Mouse (Mus musculus) forebrain, embryonic 12.5 days (tissue): ENCODE results near the gene Erbb2. TPM values are rescaled to one million over a fixed set of nuclear protein-coding genes. Genes with fewer than 3 reads are reported as not detected.
A peak's percentile ranks its signal among the peaks of the same experiment; 100 is the strongest.

Experiments
- ATAC-seq: fragments of 200-750 bp; cut with Nextera tagmentation; 2 replicates; pipeline ENCODE4 v1.8.0; 2017; ENCODE audit warnings: moderate TSS enrichment; ENCODE audit not compliant: low FRiP score
- H3K27ac ChIP-seq: fragments of 300-500 bp; sonication (generic); 2 replicates; pipeline ENCODE4 v1.5.1; 2016; ENCODE audit warnings: mild to moderate bottlenecking
- H3K27me3 ChIP-seq: fragments of 300-500 bp; sonication (generic); 2 replicates; pipeline ENCODE4 v1.6.1; 2016; ENCODE audit warnings: mild to moderate bottlenecking
- H3K36me3 ChIP-seq: fragments of 300-500 bp; sonication (generic); replicated peaks from 2 replicates; pipeline ENCODE4 v1.6.1; 2016; ENCODE audit warnings: mild to moderate bottlenecking
- H3K4me1 ChIP-seq: fragments of 300-500 bp; sonication (generic); 2 replicates; pipeline ENCODE4 v1.6.1; 2016
- H3K4me2 ChIP-seq: fragments of 300-500 bp; sonication (generic); 2 replicates; pipeline ENCODE4 v1.6.1; 2016; ENCODE audit warnings: mild to moderate bottlenecking, moderate library complexity
- H3K4me3 ChIP-seq: fragments of 300-500 bp; sonication (generic); replicated peaks from 2 replicates; pipeline ENCODE4 v1.5.1; 2016; ENCODE audit warnings: mild to moderate bottlenecking
- H3K9ac ChIP-seq: fragments of 300-500 bp; sonication (generic); 2 replicates; pipeline ENCODE4 v1.6.1; 2016; ENCODE audit warnings: mild to moderate bottlenecking
- H3K9me3 ChIP-seq: fragments of 300-500 bp; sonication (generic); 2 replicates; pipeline ENCODE4 v1.6.1; 2016
- WGBS: fragments of 180-500 bp; shearing (Covaris S2); methylation state at CpG from one replicate; pipeline ENCODE4 v1.1.7; 2016; 5-methylcytosine and 5-hydroxymethylcytosine counted together
- polyA plus RNA-seq: library from polyadenylated mRNA; unstranded; fragments of >200 nt; fragmentation: Nextera tagmentation; extraction: Ambion mirVana; gene quantifications from 2 replicates; pipeline ENCODE4 v1.2.1, GENCODE M21; 2016

Gene Erbb2
- polyA plus RNA-seq, 1 experiment from 2014 or later: 17.8 TPM

DNA sequence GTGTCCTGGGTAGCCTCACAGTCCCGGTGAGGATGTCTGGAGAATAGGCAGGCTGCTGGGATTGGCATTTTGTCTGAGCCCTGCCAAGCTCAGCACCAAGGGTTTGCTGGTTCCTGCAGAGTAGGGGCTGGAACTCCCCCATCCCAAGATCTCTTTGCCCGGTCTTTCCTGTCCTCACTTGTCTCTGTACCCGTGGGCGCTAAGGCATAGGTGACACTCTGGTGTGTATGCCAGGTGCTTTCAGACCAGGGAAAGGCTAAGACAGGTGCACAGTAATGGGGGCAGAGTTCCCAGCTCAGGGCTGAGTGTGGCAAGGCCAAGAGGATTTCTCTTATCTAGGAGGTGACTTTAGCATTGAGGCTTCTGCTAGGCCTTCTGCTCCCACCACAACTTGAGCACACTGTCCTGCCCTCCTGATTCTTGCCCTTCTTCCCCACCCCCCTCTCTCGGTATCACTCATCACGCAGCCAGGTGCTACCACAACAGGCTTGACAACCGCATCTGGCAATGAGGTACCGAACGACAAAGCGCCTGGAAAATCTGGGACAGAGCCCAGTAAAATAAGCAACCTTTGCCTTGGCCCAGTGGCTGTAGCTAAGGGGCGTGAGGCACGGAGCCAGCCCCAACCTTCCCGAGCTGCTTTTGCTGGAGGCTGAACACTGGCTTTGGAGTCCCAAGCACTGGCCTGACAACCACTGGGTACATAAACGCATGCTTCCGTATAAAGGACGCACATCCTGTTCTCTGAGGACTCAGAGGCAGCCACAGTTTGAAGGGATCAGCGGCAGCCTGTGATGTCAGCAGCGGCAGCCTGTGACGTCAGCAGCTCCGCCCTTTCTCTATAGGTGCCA, 37.9 kb downstream of the Erbb2 start:
- Histone ChIP-seq H3K4me1 (peaks cover 10% of the 10 kb centered on the region), H3K36me3 (no peaks in the 10 kb centered on the region), H3K4me3 (no peak overlapping the region), H3K9ac (no peak overlapping the region), H3K27me3 (peaks cover 71% of the 10 kb centered on the region), H3K4me2 (no peak overlapping the region), H3K27ac (no peak overlapping the region), H3K9me3 (no peaks in the 10 kb centered on the region)
- 94% methylated on average over 20 of the region's 20 CpGs for WGBS
- no peak for ATAC-seq

DNA sequence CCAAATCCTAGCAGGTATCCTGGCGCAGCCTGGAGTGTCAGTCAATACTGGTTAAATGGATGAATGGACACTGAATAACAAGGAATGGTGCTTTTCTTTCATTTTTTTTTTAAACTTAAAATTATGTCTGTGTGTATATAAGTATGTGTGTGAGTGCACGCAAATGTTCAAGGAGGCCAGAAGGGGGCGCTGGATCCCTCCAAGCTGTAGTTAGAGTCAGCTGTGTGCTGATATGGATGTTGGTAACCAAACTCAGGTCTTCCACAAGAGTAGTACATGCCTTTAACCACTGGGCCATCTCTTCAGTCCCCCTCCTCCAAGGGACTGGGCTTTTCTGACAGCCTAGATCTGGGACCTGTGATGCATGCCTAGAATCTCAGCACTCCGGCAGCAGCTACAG, 43.2 kb downstream of the Erbb2 start:
- no peaks in the 10 kb centered on the region for H3K36me3 ChIP-seq

DNA sequence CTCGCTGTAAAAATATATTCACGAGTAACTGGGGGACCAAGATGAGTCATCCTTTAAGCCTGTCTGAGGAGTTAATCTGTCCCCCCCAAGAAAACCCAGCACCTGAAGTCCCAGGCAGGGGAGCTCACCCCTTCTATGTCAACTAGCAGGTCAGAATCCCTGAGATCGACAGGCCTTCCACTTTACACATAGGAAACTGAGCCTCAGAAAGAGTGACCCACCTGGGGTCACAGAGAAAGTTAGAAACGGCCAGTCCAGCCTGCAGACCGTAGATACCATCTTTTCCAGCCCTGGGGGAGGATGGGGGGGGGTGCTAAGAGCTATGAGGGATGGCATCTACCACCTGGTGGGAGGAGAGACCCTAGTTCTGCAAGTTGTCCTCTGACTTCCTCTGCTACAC, 44.3 kb downstream of the Erbb2 start:
- peaks cover 58% of the 10 kb centered on the region for H3K27me3 ChIP-seq
- WGBS: 78% methylated on average over 5 of the region's 5 CpGs
- ATAC-seq: no peak

More for the DNA sequence above, 43.2 kb downstream of the Erbb2 start:
- Histone ChIP-seq H3K27ac (no peak overlapping the region), H3K27me3 (peaks cover 57% of the 10 kb centered on the region), H3K4me3 (no peak overlapping the region), H3K4me2 (no peak overlapping the region), H3K9ac (no peak overlapping the region), H3K4me1 (peaks cover 5% of the 10 kb centered on the region; the same call in 1 of the 2 replicates), H3K9me3 (no peaks in the 10 kb centered on the region)
- no peak for ATAC-seq
- WGBS: 83% methylated on average over 4 of the region's 4 CpGs

DNA sequence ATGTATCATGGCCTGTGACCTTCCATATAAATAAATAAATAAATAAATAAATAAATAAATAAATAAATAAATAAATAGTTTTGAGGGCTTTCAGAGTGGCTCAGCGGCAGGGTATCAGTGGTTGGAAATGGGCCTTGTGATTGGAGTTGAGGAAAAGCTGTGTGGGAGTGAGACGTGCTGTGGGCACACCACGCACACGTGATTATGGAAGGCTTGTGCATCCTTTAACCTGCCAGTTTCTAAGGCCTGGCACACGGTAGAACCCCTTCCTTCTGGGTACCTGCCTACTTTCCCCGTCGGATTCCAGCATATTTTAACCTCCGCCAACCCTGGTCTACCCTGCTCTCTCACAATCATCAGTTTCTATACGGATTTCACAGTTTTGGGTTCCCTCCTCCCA, 44.7 kb downstream of the Erbb2 start:
- no peak overlapping the region for H3K27ac ChIP-seq
- peak; percentile 14; the same call in 1 of the 2 replicates for ATAC-seq
- peaks cover 5% of the 10 kb centered on the region; the same call in 1 of the 2 replicates for H3K4me1 ChIP-seq
- H3K36me3 ChIP-seq: no peaks in the 10 kb centered on the region
- peak overlapping the region; percentile 78 for H3K4me2 ChIP-seq
- H3K4me3 ChIP-seq: peak overlapping the region; percentile 56
- H3K9me3 ChIP-seq: no peaks in the 10 kb centered on the region
- 25% methylated on average over 9 of the region's 9 CpGs for WGBS
- H3K27me3 ChIP-seq: peaks cover 62% of the 10 kb centered on the region
- peak overlapping the region; percentile 60; the same call in 1 of the 2 replicates for H3K9ac ChIP-seq

More for the DNA sequence above, 44.3 kb downstream of the Erbb2 start:
- Histone ChIP-seq H3K27ac (no peak overlapping the region), H3K4me1 (peaks cover 5% of the 10 kb centered on the region; the same call in 1 of the 2 replicates), H3K4me3 (no peak overlapping the region), H3K9me3 (no peaks in the 10 kb centered on the region), H3K9ac (no peak overlapping the region), H3K36me3 (no peaks in the 10 kb centered on the region), H3K4me2 (no peak overlapping the region)

DNA sequence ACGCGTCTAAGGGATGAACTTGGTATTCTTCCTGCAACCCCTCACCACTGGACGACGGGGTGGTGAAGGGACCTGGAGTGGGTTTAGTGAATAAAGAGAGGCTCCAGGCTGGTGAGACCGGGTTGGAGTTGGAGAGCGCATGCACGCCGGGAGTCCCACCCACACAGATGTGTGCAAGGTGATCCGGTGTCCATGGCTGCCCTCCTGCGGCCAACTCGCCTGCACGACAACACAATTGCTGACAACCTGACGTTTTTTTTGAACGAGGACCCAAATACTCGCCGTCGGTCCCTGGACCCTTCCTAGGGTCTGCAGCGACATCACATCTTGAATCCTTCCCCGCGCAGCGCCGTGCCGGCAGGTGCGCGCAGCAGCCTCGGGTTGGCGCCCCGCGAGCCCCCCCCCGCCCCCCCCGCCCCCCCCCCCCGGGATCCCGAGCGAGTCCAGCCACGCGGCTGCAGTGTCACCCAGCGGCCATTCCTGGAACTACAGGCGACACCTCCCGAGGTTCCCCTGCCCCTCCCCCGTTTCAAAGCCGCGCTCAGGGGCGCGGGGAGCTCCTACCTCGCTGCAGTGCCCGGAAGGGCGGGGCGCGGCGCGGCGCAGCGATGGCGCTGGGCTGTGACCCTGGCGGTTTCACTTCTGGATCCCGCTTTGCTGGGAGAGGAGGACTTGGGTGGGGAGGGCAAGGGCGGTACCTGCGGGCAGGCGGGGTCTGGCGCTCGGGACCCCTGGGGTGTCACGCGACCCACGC, 45.3 kb downstream of the Erbb2 start:
- peaks cover 58% of the 10 kb centered on the region for H3K27me3 ChIP-seq
- H3K4me3 ChIP-seq: peak overlapping the region; percentile 56
- H3K4me2 ChIP-seq: peak overlapping the region; percentile 78
- ATAC-seq: peak; percentile 85
- no peaks in the 10 kb centered on the region for H3K9me3 ChIP-seq
- H3K4me1 ChIP-seq: peaks cover 5% of the 10 kb centered on the region; the same call in 1 of the 2 replicates
- no peaks in the 10 kb centered on the region for H3K36me3 ChIP-seq
- H3K9ac ChIP-seq: peak overlapping the region; percentile 60
- WGBS: under 1% methylated on average over 57 of the region's 64 CpGs
- 0 out of 2 replicates have a peak overlapping the region, but pooled peaks have one; percentile 0 for H3K27ac ChIP-seq

DNA sequence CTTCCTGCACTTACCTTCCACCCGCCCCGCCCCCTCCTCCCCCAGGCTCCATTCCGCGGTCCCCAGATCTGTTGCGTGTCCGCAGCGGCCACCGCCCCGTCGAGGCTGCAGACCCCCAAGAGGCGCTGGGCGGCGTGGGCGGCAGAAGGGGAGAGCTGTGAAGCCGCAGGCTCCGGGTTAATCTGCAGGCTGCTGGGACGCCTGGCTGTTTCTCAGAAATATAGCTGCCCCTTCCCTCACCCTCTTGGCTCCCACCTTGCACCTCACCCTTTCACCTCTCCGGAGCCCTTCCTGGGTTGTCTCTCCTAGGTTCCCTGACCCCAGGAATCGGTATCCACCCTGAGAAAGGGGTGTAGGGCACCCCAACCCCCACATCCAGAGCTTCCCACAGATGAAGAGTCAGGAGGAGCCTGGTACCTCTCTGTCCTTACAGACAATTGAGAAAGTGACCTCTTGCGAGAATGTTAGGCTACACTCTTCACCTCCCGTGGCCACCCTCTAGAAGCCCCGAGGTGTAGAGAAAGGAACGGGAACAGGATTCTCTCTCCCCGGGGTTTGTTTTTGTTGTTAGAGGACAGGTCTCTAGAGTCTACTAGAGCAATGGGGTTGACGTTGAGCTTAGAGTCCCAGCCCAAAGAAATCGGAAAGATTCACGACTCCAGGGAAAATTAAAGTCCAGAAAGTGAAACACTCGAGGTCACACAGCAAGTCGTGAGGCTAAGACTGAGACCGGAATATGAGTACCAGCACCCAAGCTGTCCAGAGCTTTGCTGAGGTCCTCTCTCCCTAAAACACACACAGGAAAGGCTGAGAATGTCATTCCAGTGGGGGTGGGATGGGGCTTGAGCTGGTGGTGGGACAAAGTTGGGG, 46.1 kb downstream of the Erbb2 start:
- Histone ChIP-seq H3K4me3 (peak overlapping the region; percentile 56), H3K27me3 (peaks cover 57% of the 10 kb centered on the region), H3K36me3 (no peaks in the 10 kb centered on the region), H3K4me2 (peak overlapping the region; percentile 78), H3K4me1 (peaks cover 5% of the 10 kb centered on the region; the same call in 1 of the 2 replicates), H3K9ac (peak overlapping the region; percentile 60), H3K27ac (no peak overlapping the region), H3K9me3 (no peaks in the 10 kb centered on the region)
- 2% methylated on average over 28 of the region's 30 CpGs for WGBS
- peak; percentile 62 for ATAC-seq

DNA sequence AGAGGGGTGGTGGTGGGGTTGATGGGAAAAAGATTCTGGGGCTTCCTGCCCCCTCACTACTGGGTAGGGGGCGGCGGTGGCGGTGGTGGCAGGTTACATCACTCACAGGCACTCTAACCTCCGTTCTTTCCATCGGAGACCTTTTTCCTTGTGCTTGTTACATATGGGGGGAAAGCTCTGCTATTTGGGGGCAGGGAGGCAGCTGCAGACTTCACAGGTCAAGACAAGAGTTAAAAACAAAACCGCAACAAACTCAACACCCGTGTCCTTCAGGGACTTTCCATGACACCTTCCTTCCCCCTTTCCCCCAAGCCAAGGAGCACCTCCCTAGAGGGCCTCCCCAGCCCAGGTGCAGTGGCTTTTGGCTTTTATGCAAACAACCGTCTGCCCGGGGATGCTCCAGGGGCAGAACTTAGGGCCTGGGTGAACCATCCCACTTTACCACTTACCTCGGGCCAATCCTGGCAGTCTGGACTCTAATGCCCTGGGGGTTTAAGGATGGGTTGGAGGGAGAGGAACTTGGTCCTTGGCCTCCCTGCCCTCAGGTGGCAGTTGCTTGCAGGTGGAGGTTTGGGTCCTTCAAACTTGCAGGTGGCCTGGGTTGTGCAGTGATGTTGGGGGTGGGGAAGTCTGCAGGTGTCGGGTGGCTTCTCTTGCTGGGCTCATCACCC, 46.9 kb downstream of the Erbb2 start:
- Histone ChIP-seq H3K27ac (no peak overlapping the region), H3K4me2 (no peak overlapping the region), H3K9ac (no peak overlapping the region), H3K9me3 (no peaks in the 10 kb centered on the region), H3K4me3 (no peak overlapping the region), H3K4me1 (peaks cover 5% of the 10 kb centered on the region; the same call in 1 of the 2 replicates), H3K27me3 (peaks cover 59% of the 10 kb centered on the region), H3K36me3 (no peaks in the 10 kb centered on the region)
- WGBS: 23% methylated on average over 11 of the region's 11 CpGs
- no peak for ATAC-seq

DNA sequence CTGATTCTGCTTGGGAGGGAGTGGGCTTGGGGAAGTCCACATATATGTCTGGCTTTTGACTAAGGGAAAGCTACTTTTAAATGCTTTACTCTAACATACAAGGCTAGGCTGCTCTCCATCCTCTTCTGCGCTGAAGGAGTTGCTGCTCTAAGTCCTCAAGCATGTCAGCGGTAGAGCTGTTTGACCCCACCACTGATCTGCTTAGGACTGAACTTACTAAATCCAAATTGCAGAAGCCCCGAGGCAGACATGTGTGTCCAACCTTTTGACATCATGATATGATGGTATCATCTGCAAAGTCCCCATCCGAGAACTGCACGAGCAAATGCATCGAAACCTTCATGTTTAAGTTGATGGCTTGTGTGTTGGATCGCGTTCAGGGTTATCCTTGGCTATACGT, 47.6 kb downstream of the Erbb2 start:
- no peak overlapping the region for H3K27ac ChIP-seq
- H3K4me2 ChIP-seq: no peak overlapping the region
- peaks cover 56% of the 10 kb centered on the region for H3K27me3 ChIP-seq
- H3K4me3 ChIP-seq: no peak overlapping the region
- no peak for ATAC-seq
- H3K4me1 ChIP-seq: peaks cover 5% of the 10 kb centered on the region; the same call in 1 of the 2 replicates
- 84% methylated on average over 9 of the region's 9 CpGs for WGBS
- H3K9ac ChIP-seq: no peak overlapping the region
- no peaks in the 10 kb centered on the region for H3K9me3 ChIP-seq
- H3K36me3 ChIP-seq: no peaks in the 10 kb centered on the region

DNA sequence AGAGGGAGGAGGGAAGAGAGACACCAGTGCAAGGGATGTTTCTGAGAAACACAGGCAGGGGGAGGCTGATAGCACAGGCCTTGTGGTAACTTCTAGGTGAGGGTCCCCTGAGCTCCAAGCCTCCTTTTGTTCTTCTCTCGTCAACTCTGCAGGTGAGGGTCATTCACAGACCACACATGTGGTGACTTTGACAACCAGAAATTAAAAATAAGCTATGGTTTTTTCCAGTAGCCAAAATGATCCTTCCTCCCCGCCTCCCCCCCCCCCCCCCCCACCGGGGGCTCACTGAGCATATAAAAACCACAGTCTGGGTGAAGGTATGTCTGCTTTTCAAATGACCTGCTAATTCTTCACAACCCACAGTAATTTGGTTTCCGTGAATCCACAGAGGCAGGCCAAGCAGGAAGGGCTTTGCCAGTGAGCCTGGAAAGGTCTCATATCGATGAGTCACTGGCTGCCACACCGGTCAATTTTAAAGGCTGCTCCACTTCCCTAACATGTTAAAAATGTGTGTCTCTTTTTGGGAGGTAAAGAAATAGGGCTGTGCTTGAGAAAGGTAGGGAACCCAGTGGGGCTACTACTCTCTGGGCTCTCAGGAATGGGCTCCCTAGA, 48.9 kb downstream of the Erbb2 start:
- H3K9ac ChIP-seq: no peak overlapping the region
- no peak for ATAC-seq

DNA sequence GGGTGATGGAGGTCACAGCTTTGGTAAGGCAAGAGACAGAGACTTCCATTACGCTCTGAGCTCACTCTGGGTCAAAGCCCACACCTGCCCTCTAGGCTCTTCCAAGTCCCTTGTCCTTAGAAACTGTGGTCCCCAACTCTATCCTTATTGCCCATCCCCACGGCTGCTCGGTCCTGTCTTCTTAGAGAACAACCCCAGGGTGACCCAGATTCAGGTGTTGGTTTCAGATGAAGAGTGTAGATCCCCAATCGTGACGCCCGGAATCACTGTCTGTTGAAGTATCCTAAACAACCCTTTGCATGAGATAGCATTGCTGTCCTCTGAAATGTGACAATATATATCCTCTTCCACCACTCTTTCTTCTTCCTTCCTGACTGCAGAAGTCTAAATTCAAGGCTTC, 50.0 kb downstream of the Erbb2 start:
- Histone ChIP-seq H3K9ac (no peak overlapping the region), H3K36me3 (no peaks in the 10 kb centered on the region), H3K27ac (no peak overlapping the region), H3K4me1 (peaks cover 5% of the 10 kb centered on the region; the same call in 1 of the 2 replicates), H3K9me3 (no peaks in the 10 kb centered on the region), H3K4me3 (no peak overlapping the region), H3K27me3 (peaks cover 56% of the 10 kb centered on the region), H3K4me2 (no peak overlapping the region)
- 93% methylated on average over 6 of the region's 6 CpGs for WGBS
- ATAC-seq: no peak

More for the DNA sequence above, 48.9 kb downstream of the Erbb2 start:
- peaks cover 50% of the 10 kb centered on the region for H3K27me3 ChIP-seq
- no peak overlapping the region for H3K4me2 ChIP-seq
- H3K27ac ChIP-seq: no peak overlapping the region
- no peak overlapping the region for H3K4me3 ChIP-seq
- H3K36me3 ChIP-seq: no peaks in the 10 kb centered on the region
- WGBS: 65% methylated on average over 6 of the region's 6 CpGs
- H3K9me3 ChIP-seq: no peaks in the 10 kb centered on the region
- peaks cover 5% of the 10 kb centered on the region; the same call in 1 of the 2 replicates for H3K4me1 ChIP-seq

DNA sequence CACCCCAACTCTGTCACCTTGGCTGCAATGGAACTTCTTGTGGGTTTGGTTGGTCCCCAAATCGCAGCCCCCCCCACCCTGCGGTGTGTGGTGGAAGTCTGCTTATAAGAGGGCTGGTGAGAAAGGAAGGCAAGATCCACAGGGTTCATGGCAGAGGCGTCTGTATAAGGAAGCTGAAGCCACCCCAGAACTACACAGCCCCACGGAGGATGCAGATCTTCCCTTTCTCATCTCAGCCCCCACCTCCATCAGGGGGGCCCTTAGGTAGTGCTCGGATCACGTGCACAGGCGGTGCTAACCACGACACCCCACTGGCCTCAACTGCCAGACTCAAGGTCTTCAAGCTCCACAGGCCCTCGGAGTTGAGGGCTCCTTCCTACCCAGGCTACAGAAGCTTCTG, 51.6 kb downstream of the Erbb2 start:
- no peak for ATAC-seq
- WGBS: 87% methylated on average over 9 of the region's 9 CpGs

More for the DNA sequence above, 51.6 kb downstream of the Erbb2 start:
- H3K36me3 ChIP-seq: no peaks in the 10 kb centered on the region
- peaks cover 45% of the 10 kb centered on the region for H3K27me3 ChIP-seq
- H3K9ac ChIP-seq: no peak overlapping the region
- no peak overlapping the region for H3K27ac ChIP-seq
- H3K4me1 ChIP-seq: no peaks in the 10 kb centered on the region
- no peak overlapping the region for H3K4me3 ChIP-seq
- no peaks in the 10 kb centered on the region for H3K9me3 ChIP-seq
- no peak overlapping the region for H3K4me2 ChIP-seq
